Mouse (Mus musculus) myocyte (in vitro differentiated cells): ENCODE measurements around the gene Olfr370. TPM values are rescaled to one million over a fixed set of nuclear protein-coding genes. Genes with fewer than 3 reads are reported as not detected.

Source experiments
- H3K27me3 ChIP-seq: one replicate; pipeline ENCODE4 v1.6.1; 2011; ENCODE audit not compliant: control insufficient read depth, insufficient read depth, insufficient read length
- H3K36me3 ChIP-seq: one replicate; pipeline ENCODE4 v1.6.1; 2011; ENCODE audit not compliant: control insufficient read depth, insufficient read depth
- H3K4me2 ChIP-seq: one replicate; pipeline ENCODE4 v1.6.1; 2011; ENCODE audit warnings: low read depth, control low read depth
- H3K4me3 ChIP-seq: one replicate; pipeline ENCODE4 v1.5.1; 2011; ENCODE audit warnings: mild to moderate bottlenecking, control low read depth, moderate library complexity
- H3K79me2 ChIP-seq: one replicate; pipeline ENCODE4 v1.6.1; 2011; ENCODE audit not compliant: control insufficient read depth, insufficient read depth
- H3ac ChIP-seq: one replicate; pipeline ENCODE4 v1.6.1; 2011; ENCODE audit not compliant: control insufficient read depth, insufficient read length
- CEBPB ChIP-seq: IDR thresholded peaks from 2 replicates; pipeline ENCODE4 v1.6.1; 2011; ENCODE audit warnings: mild to moderate bottlenecking, moderate library complexity; ENCODE audit not compliant: poor library complexity, insufficient read depth, severe bottlenecking
- E2F4 ChIP-seq: IDR thresholded peaks from one replicate; pipeline ENCODE4 v1.6.1; 2011; ENCODE audit warnings: mild to moderate bottlenecking, control low read depth, moderate library complexity; ENCODE audit not compliant: insufficient read depth
- MAX ChIP-seq: IDR thresholded peaks from one replicate; pipeline ENCODE4 v1.6.1; 2011; ENCODE audit warnings: low read depth, mild to moderate bottlenecking, control low read depth
- MYOD1 ChIP-seq, 3 experiments: IDR thresholded peaks; one replicate each; pipeline ENCODE4 v1.6.1; 2011; ENCODE audit warnings: control low read depth in 2 of 3, low read depth in 2 of 3, mild to moderate bottlenecking in 2 of 3, moderate library complexity in 1 of 3; ENCODE audit not compliant: insufficient read length in 2 of 3, control insufficient read depth in 1 of 3
- MYOG ChIP-seq, 3 experiments: IDR thresholded peaks; one replicate each; pipeline ENCODE4 v1.6.1; 2011; ENCODE audit warnings: control low read depth in 2 of 3, low read depth in 2 of 3, mild to moderate bottlenecking in 2 of 3; ENCODE audit not compliant: insufficient read length in 2 of 3, control insufficient read depth in 1 of 3, insufficient read depth in 1 of 3
- POLR2A ChIP-seq: IDR thresholded peaks from one replicate; pipeline ENCODE4 v1.6.1; 2011; ENCODE audit warnings: low read depth, mild to moderate bottlenecking, control low read depth, moderate library complexity; ENCODE audit not compliant: insufficient read length
- POLR2AphosphoS2 ChIP-seq: IDR thresholded peaks from one replicate; pipeline ENCODE4 v1.6.1; 2011; ENCODE audit warnings: low read depth, control low read depth; ENCODE audit not compliant: insufficient read length
- REST ChIP-seq: IDR thresholded peaks from one replicate; pipeline ENCODE4 v1.6.1; 2011; ENCODE audit warnings: mild to moderate bottlenecking, control low read depth, moderate library complexity; ENCODE audit not compliant: insufficient read depth, insufficient read length
- SRF ChIP-seq: IDR thresholded peaks from one replicate; pipeline ENCODE4 v1.6.1; 2011; ENCODE audit warnings: low read depth; ENCODE audit not compliant: control insufficient read depth, insufficient read length
- TCF12 ChIP-seq: IDR thresholded peaks from one replicate; pipeline ENCODE4 v1.6.1; 2011; ENCODE audit warnings: mild to moderate bottlenecking, control low read depth; ENCODE audit not compliant: poor library complexity, insufficient read depth, severe bottlenecking
- TCF3 ChIP-seq: IDR thresholded peaks from one replicate; pipeline ENCODE4 v1.6.1; 2011; ENCODE audit warnings: low read depth, control low read depth; ENCODE audit not compliant: insufficient read length
- USF1 ChIP-seq: IDR thresholded peaks from one replicate; pipeline ENCODE4 v1.6.1; 2011; ENCODE audit warnings: low read depth, mild to moderate bottlenecking, control low read depth, moderate library complexity
- polyA plus RNA-seq: library from polyadenylated mRNA; unstranded; fragments of >200 nt; fragmentation: generic; extraction: Trizol; gene quantifications from one replicate; pipeline ENCODE4 v1.2.1, GENCODE M21; 2012; ENCODE audit warnings: missing spikeins

Gene Olfr370
- polyA plus RNA-seq, 1 experiment = not detected

- H3K27me3 ChIP-seq = no peaks in the 10 kb centered on the region
- no peak overlapping the region for H3ac ChIP-seq
- no peak overlapping the region for H3K4me3 ChIP-seq
- no peak for TF ChIP-seq REST
- TF ChIP-seq SRF = no peak
- no peak for TF ChIP-seq E2F4
- TF ChIP-seq TCF3 = peak; percentile 37
- TF ChIP-seq MYOG (IDR thresholded peaks at IDR 0.05; ENCODE audit: control insufficient read depth in 1 of 3, insufficient read depth in 1 of 3, insufficient read length in 2 of 3, low read depth in 2 of 3) = peak; percentile 59 to 91 (median 81)
- TF ChIP-seq POLR2AphosphoS2 = no peak
- peak in 2 of 3 experiments; percentile 63 to 87 for TF ChIP-seq MYOD1 (IDR thresholded peaks at IDR 0.05; ENCODE audit: control insufficient read depth in 1 of 3, insufficient read length in 2 of 3, low read depth in 2 of 3)
- TF ChIP-seq CEBPB = no peak
- TF ChIP-seq TCF12 = peak; percentile 39
- TF ChIP-seq POLR2A = peak; percentile 6
- no peak for TF ChIP-seq USF1
- TF ChIP-seq MAX = no peak
- peaks cover 3% of the 10 kb centered on the region for H3K36me3 ChIP-seq
- H3K79me2 ChIP-seq = peaks cover 35% of the 10 kb centered on the region
- H3K4me2 ChIP-seq = peak overlapping the region; percentile 61
These were observed 40.3 kb downstream of the Olfr370 start for GRCm38 (mm10) chr8:83575561-83576515.

- peaks cover 34% of the 10 kb centered on the region for H3K79me2 ChIP-seq
- no peak for TF ChIP-seq USF1
- TF ChIP-seq CEBPB = no peak
- TF ChIP-seq MYOD1 (IDR thresholded peaks at IDR 0.05; ENCODE audit: control insufficient read depth in 1 of 3, insufficient read length in 2 of 3, low read depth in 2 of 3) = no peak
- H3ac ChIP-seq = no peak overlapping the region
- H3K36me3 ChIP-seq = peaks cover 3% of the 10 kb centered on the region
- no peak overlapping the region for H3K4me3 ChIP-seq
- H3K4me2 ChIP-seq = peak overlapping the region; percentile 51
- H3K27me3 ChIP-seq = no peaks in the 10 kb centered on the region
These were observed 40.9 kb downstream of the Olfr370 start for GRCm38 (mm10) chr8:83576516-83576895.

- no peaks in the 10 kb centered on the region for H3K27me3 ChIP-seq
These were observed 41.3 kb downstream of the Olfr370 start for GRCm38 (mm10) chr8:83576921-83577320.

GRCm38 (mm10) chr8:83577384-83577791, 41.8 kb downstream of the Olfr370 start:
- TF ChIP-seq POLR2A = no peak
- no peak for TF ChIP-seq REST
- no peak for TF ChIP-seq CEBPB
- TF ChIP-seq MAX = no peak
- TF ChIP-seq SRF = no peak
- no peak for TF ChIP-seq MYOG (IDR thresholded peaks at IDR 0.05; ENCODE audit: control insufficient read depth in 1 of 3, insufficient read depth in 1 of 3, insufficient read length in 2 of 3, low read depth in 2 of 3)
- TF ChIP-seq USF1 = no peak
- TF ChIP-seq TCF3 = no peak
- TF ChIP-seq POLR2AphosphoS2 = no peak
- no peak for TF ChIP-seq MYOD1 (IDR thresholded peaks at IDR 0.05; ENCODE audit: control insufficient read depth in 1 of 3, insufficient read length in 2 of 3, low read depth in 2 of 3)
- TF ChIP-seq E2F4 = no peak
- no peak for TF ChIP-seq TCF12
- peaks cover 2% of the 10 kb centered on the region for H3K36me3 ChIP-seq
- H3K79me2 ChIP-seq = peaks cover 43% of the 10 kb centered on the region
- H3K27me3 ChIP-seq = no peaks in the 10 kb centered on the region
- H3ac ChIP-seq = no peak overlapping the region
- H3K4me3 ChIP-seq = no peak overlapping the region
- H3K4me2 ChIP-seq = peak overlapping the region; percentile 6

More at GRCm38 (mm10) chr8:83576921-83577320, 41.3 kb downstream of the Olfr370 start:
- no peak overlapping the region for H3ac ChIP-seq
- no peak overlapping the region for H3K4me3 ChIP-seq
- no peak for TF ChIP-seq TCF12
- TF ChIP-seq POLR2A = no peak
- no peak for TF ChIP-seq SRF
- no peak for TF ChIP-seq POLR2AphosphoS2
- no peak for TF ChIP-seq USF1
- no peak for TF ChIP-seq REST
- no peak for TF ChIP-seq CEBPB
- TF ChIP-seq MAX = no peak
- no peak for TF ChIP-seq MYOG (IDR thresholded peaks at IDR 0.05; ENCODE audit: control insufficient read depth in 1 of 3, insufficient read depth in 1 of 3, insufficient read length in 2 of 3, low read depth in 2 of 3)
- no peak for TF ChIP-seq TCF3
- TF ChIP-seq E2F4 = no peak
- TF ChIP-seq MYOD1 (IDR thresholded peaks at IDR 0.05; ENCODE audit: control insufficient read depth in 1 of 3, insufficient read length in 2 of 3, low read depth in 2 of 3) = no peak
- peak overlapping the region; percentile 51 for H3K4me2 ChIP-seq
- H3K36me3 ChIP-seq = peaks cover 3% of the 10 kb centered on the region
- peaks cover 38% of the 10 kb centered on the region for H3K79me2 ChIP-seq
